Mouse (Mus musculus) MEL (cell line): ENCODE data around the gene Olfr1441.

Experiments
- BHLHE40 ChIP-seq: IDR thresholded peaks from 2 replicates; pipeline ENCODE4 v1.6.1; 2012; ENCODE audit warnings: low read depth, mild to moderate bottlenecking, inconsistent platforms, low read length, improper control_type of control experiment, borderline replicate concordance
- CTCF ChIP-seq, 3 experiments: IDR thresholded peaks in 2 of 3; conservative IDR thresholded peaks in 1 of 3; 2 replicates each; pipeline ENCODE4 v1.5.1; 2011 to 2012; ENCODE audit warnings: low read length in 3 of 3, low read depth in 2 of 3, mild to moderate bottlenecking in 2 of 3, improper control_type of control experiment in 1 of 3, inconsistent platforms in 1 of 3, mixed read lengths in 1 of 3, moderate library complexity in 1 of 3; ENCODE audit not compliant: control insufficient read depth in 1 of 3, insufficient read depth in 1 of 3, poor library complexity in 1 of 3, severe bottlenecking in 1 of 3
- MAX ChIP-seq: IDR thresholded peaks from 2 replicates; pipeline ENCODE4 v1.6.1; 2011; ENCODE audit warnings: low read length, improper control_type of control experiment
- MYC ChIP-seq: IDR thresholded peaks from 2 replicates; pipeline ENCODE4 v1.6.1; 2011; ENCODE audit warnings: low read depth, mild to moderate bottlenecking, low read length, improper control_type of control experiment, moderate library complexity
- TCF12 ChIP-seq: IDR thresholded peaks from 2 replicates; pipeline ENCODE4 v1.6.1; 2014; ENCODE audit warnings: low read depth, mild to moderate bottlenecking, inconsistent platforms, low read length, improper control_type of control experiment, moderate library complexity
- UBTF ChIP-seq: IDR thresholded peaks from 2 replicates; pipeline ENCODE4 v1.6.1; 2012; ENCODE audit warnings: low read depth, mild to moderate bottlenecking, inconsistent platforms, low read length, improper control_type of control experiment, moderate library complexity, borderline replicate concordance; ENCODE audit not compliant: insufficient read depth
- ZC3H11A ChIP-seq: IDR thresholded peaks from 2 replicates; pipeline ENCODE4 v1.6.1; 2012; ENCODE audit warnings: low read depth, mild to moderate bottlenecking, inconsistent platforms, low read length, improper control_type of control experiment

GRCm38 (mm10) chr19:12466204-12466603, 49.0 kb downstream of the Olfr1441 start:
- TF ChIP-seq TCF12 (no peak), ZC3H11A (peak; percentile 25; the same call in 1 of the 2 replicates), MYC (no peak), CTCF (IDR thresholded peaks at IDR 0.05 in 2 of 3, conservative IDR thresholded peaks at IDR 0.05 in 1 of 3; ENCODE audit: control insufficient read depth in 1 of 3, insufficient read depth in 1 of 3, low read depth in 2 of 3, low read length in 3 of 3, poor library complexity in 1 of 3, severe bottlenecking in 1 of 3) (peak; percentile 76 to 86 (median 84)), BHLHE40 (no peak), UBTF (no peak), MAX (no peak)
